Mouse (Mus musculus) small intestine, adult 10 weeks (tissue): ENCODE results near the gene Tk1. TPM values are rescaled to one million over a fixed set of nuclear protein-coding genes. Genes with fewer than 3 reads are reported as not detected.

Experiments used
- polyA plus RNA-seq: library from polyadenylated mRNA; stranded (reverse); fragments of 350-450 nt; fragmentation: Illumina TruSeq; extraction: RNeasy Lipid Tissue Mini Kit (QIAGEN cat#74804); gene quantifications from one replicate; pipeline ENCODE4 v1.2.3, GENCODE M21; 2014; ENCODE audit warnings: low replicate concordance

Gene Tk1
- polyA plus RNA-seq = 2.0 TPM

GRCm38 (mm10) chr11:117825333-117826101 lies at the start of gene Tk1, which contains the start of gene Afmid:
Gene Tk1, minus strand, starts transcription at chr11:117826092.
Gene Afmid, plus strand, starts transcription at chr11:117825924.

GRCm38 (mm10) chr11:117872861-117873608 lies 47.1 kb upstream of the Tk1 start, which contains the start of gene Tha1:
Gene Tha1, minus strand, starts transcription at chr11:117873481.

GRCm38 (mm10) chr11:117860601-117861000 lies 34.7 kb upstream of the Tk1 start, which contains the start of gene Tmem235:
Gene Tmem235, plus strand, starts transcription at chr11:117860752.

GRCm38 (mm10) chr11:117848985-117849671 lies 23.2 kb upstream of the Tk1 start, which contains the start of gene Birc5:
Gene Birc5, plus strand, starts transcription at chr11:117849251.

GRCm38 (mm10) chr11:117809407-117810311 lies 16.2 kb downstream of the Tk1 start, which contains the start of the genes Gm20708 and Syngr2:
Gene Gm20708, plus strand, starts transcription at chr11:117809668.
Gene Syngr2, plus strand, starts transcription at chr11:117809668.

GRCm38 (mm10) chr11:117797511-117798159 lies 28.3 kb downstream of the Tk1 start, which contains the start of gene 6030468B19Rik:
Gene 6030468B19Rik, plus strand, starts transcription at chr11:117797660.

GRCm38 (mm10) chr11:117781993-117782704 lies 43.7 kb downstream of the Tk1 start, which contains the start of the genes Tmc8 and Tmc6:
Gene Tmc8, plus strand, starts transcription at chr11:117782076.
Gene Tmc6, minus strand, starts transcription at chr11:117782198.

Other genes starting within 250 kb of the Tk1 start
- 5.4 TPM for gene Tnrc6c, start 171.8 kb downstream of the Tk1 start, polyA plus RNA-seq
- gene Tmc8, start 44.0 kb downstream of the Tk1 start, polyA plus RNA-seq = 1.7 TPM
- gene Tmc6, start 43.9 kb downstream of the Tk1 start, polyA plus RNA-seq = 0.97 TPM
- gene 6030468B19Rik, start 28.4 kb downstream of the Tk1 start, polyA plus RNA-seq = not detected
- 3.5 TPM for gene Gm20708, start 16.4 kb downstream of the Tk1 start, polyA plus RNA-seq
- gene Syngr2, start 16.4 kb downstream of the Tk1 start, polyA plus RNA-seq = 3.0 TPM
- gene Afmid, start 168 bp downstream of the Tk1 start, polyA plus RNA-seq = 0.67 TPM
- gene Birc5, start 23.2 kb upstream of the Tk1 start, polyA plus RNA-seq = 32.3 TPM
- not detected for gene Tmem235, start 34.7 kb upstream of the Tk1 start, polyA plus RNA-seq
- gene Tha1, start 47.4 kb upstream of the Tk1 start, polyA plus RNA-seq = 0.71 TPM
- 0.85 TPM for gene Socs3, start 144.0 kb upstream of the Tk1 start, polyA plus RNA-seq
- 3.1 TPM for gene Pgs1, start 160.2 kb upstream of the Tk1 start, polyA plus RNA-seq